Mouse (Mus musculus) CD4-positive, CD25-positive, alpha-beta regulatory T cell, adult 4 months (primary cell): ENCODE data around the gene Rpusd1. TPM values are rescaled to one million over a fixed set of nuclear protein-coding genes. Genes with fewer than 3 reads are reported as not detected.

ENCODE experiments used
- polyA plus RNA-seq, 2 experiments: library from polyadenylated mRNA; unstranded; fragments of 100-300 nt; shearing (Covaris generic); gene quantifications; one replicate each; pipeline ENCODE4 v1.2.1; 2017

Gene Rpusd1
- polyA plus RNA-seq, 2 experiments from 2014 or later = 12.8 to 16.8 TPM

Other genes with a start within 250 kb of the Rpusd1 start
- not detected for gene Sstr5, start 230.4 kb upstream of the Rpusd1 start, polyA plus RNA-seq
- not detected for gene Sox8, start 157.0 kb upstream of the Rpusd1 start, polyA plus RNA-seq
- gene Lmf1, start 148.6 kb upstream of the Rpusd1 start, polyA plus RNA-seq = 10 to 100 TPM; 22.0 to 26.0 TPM
- not detected for gene Gng13, start 10.5 kb upstream of the Rpusd1 start, polyA plus RNA-seq
- gene Chtf18, start 251 bp upstream of the Rpusd1 start, polyA plus RNA-seq = 1 to 10 TPM; 3.5 to 5.9 TPM
- not detected for gene Mslnl, start 8.4 kb downstream of the Rpusd1 start, polyA plus RNA-seq
- gene Msln, start 26.7 kb downstream of the Rpusd1 start, polyA plus RNA-seq = not detected
- gene Narfl, start 46.1 kb downstream of the Rpusd1 start, polyA plus RNA-seq = 10 to 100 TPM; 21.4 to 29.8 TPM
- 10 to 100 TPM; 26.8 to 37.4 TPM for gene Haghl, start 58.0 kb downstream of the Rpusd1 start, polyA plus RNA-seq
- 1 to 10 TPM in 1 of 2 experiments, under 1 TPM in 1; 0.28 to 1.4 TPM for gene Ccdc78, start 58.9 kb downstream of the Rpusd1 start, polyA plus RNA-seq
- gene Fam173a, start 65.2 kb downstream of the Rpusd1 start, polyA plus RNA-seq = 100 to 1,000 TPM; 192 to 257 TPM
- not detected for gene AC134908.4, start 68.0 kb downstream of the Rpusd1 start, polyA plus RNA-seq
- gene Metrn, start 69.5 kb downstream of the Rpusd1 start, polyA plus RNA-seq = 1 to 10 TPM; 3.6 to 7.0 TPM
- gene Fbxl16, start 81.4 kb downstream of the Rpusd1 start, polyA plus RNA-seq = not detected
- 10 to 100 TPM; 19.4 to 53.9 TPM for gene Wdr24, start 96.0 kb downstream of the Rpusd1 start, polyA plus RNA-seq
- 10 to 100 TPM; 22.2 to 42.8 TPM for gene Jmjd8, start 101.2 kb downstream of the Rpusd1 start, polyA plus RNA-seq
- 10 to 100 TPM; 75.1 to 75.2 TPM for gene Stub1, start 105.7 kb downstream of the Rpusd1 start, polyA plus RNA-seq
- not detected for gene Rhbdl1, start 109.6 kb downstream of the Rpusd1 start, polyA plus RNA-seq
- gene Gm20683, start 114.1 kb downstream of the Rpusd1 start, polyA plus RNA-seq = 1 to 10 TPM in 1 of 2 experiments, under 1 TPM in 1; 0.79 to 1.7 TPM
- 10 to 100 TPM; 19.1 to 47.0 TPM for gene Rhot2, start 117.2 kb downstream of the Rpusd1 start, polyA plus RNA-seq
- gene Wdr90, start 133.8 kb downstream of the Rpusd1 start, polyA plus RNA-seq = 1 to 10 TPM; 3.4 to 6.8 TPM
- 1 to 10 TPM; 2.7 to 5.5 TPM for gene Mcrip2, start 141.1 kb downstream of the Rpusd1 start, polyA plus RNA-seq
- gene Mettl26, start 147.4 kb downstream of the Rpusd1 start, polyA plus RNA-seq = 100 to 1,000 TPM in 1 of 2 experiments, 10 to 100 TPM in 1; 82.7 to 124 TPM
- 1 to 10 TPM in 1 of 2 experiments, under 1 TPM in 1; 0.94 to 1.3 TPM for gene Wfikkn1, start 153.2 kb downstream of the Rpusd1 start, polyA plus RNA-seq
- 1 to 10 TPM; 6.6 to 7.3 TPM for gene Rab40c, start 192.1 kb downstream of the Rpusd1 start, polyA plus RNA-seq
- gene Pigq, start 217.3 kb downstream of the Rpusd1 start, polyA plus RNA-seq = 10 to 100 TPM; 27.8 to 49.3 TPM
- gene Nhlrc4, start 217.3 kb downstream of the Rpusd1 start, polyA plus RNA-seq = not detected
- gene A930017K11Rik, start 224.9 kb downstream of the Rpusd1 start, polyA plus RNA-seq = not detected